19 mouse cellular contexts compared by ENCODE assay signal in genomic region chr10:122842014-122842413, GRCm38 (mm10).
DNase-seq lines count a peak whose midpoint lies in the region; ATAC-seq and TF ChIP-seq lines count a peak whose summit lies in the region.
"Had no signal": no experiment of that assay in that cellular context is flagged by ENCODE, and none has a peak within 500 bp of the region (broad histone marks: within the 10 kb centered on the region; RNA-seq: fewer than 3 reads in every experiment).

No protein-coding gene starts in this region.

- peak overlapping the region; percentile 84 for H3K27ac ChIP-seq in gastrocnemius, adult 2 months
- H3K27ac ChIP-seq: embryonic facial prominence, embryonic 13.5 days; hindbrain, embryonic 12.5 days; stomach, postnatal 0 days had no signal

- TF ChIP-seq CTCF in gastrocnemius, adult 2 months (IDR thresholded peaks at IDR 0.05): no peak

- intact Hi-C loops in gastrocnemius, adult 2 months (cut with DNase I): no loop called here
- intact Hi-C loops in gastrocnemius, postnatal 14 days (cut with DNase I; ENCODE audit: low total_unique reads): no loop called here

- ATAC-seq in cerebellum, adult (ENCODE audit: insufficient number of reproducible peaks, low FRiP score, low TSS enrichment): peak; percentile 86
- ATAC-seq: forebrain, embryonic 14.5 days; inflammation-experienced regulatory T-cells, adult 6 months had no signal

- DNase-seq in gastrocnemius, adult 2 months: peak; percentile 71
- no peak for DNase-seq in gastrocnemius, postnatal 10 days
- DNase-seq in cerebellum, adult 9-10 months: peak; percentile 97
- DNase-seq in gastrocnemius, postnatal 14 days: peak; percentile 26
- no peak for DNase-seq in layer of hippocampus, adult 9-11 months
- DNase-seq in c-Kit-positive CD71-positive TER-119-positive erythroid progenitor cells, embryonic 14.5 days (ENCODE audit: low spot score): no peak
- DNase-seq in kidney, adult 18-20 months: no peak
- DNase-seq: adrenal gland, postnatal 14 days; kidney, adult 8-10 months; kidney, postnatal 14 days; lung, adult 2 months; midbrain, embryonic 14.5 days had no signal

- peak overlapping the region; percentile 61 for H3K4me3 ChIP-seq in gastrocnemius, adult 2 months
- H3K4me3 ChIP-seq: embryonic facial prominence, embryonic 13.5 days; hindbrain, embryonic 12.5 days; megakaryocyte, embryonic 14.5 days had no signal

Comparison
In these comparisons a context has a peak if more than half of its experiments do, and no peak if none do; other contexts are left out.
1. DNase-seq: peak in gastrocnemius, adult 2 months (single experiment), cerebellum, adult 9-10 months (single experiment) and gastrocnemius, postnatal 14 days (single experiment); none in gastrocnemius, postnatal 10 days (single experiment), layer of hippocampus, adult 9-11 months (single experiment), c-Kit-positive CD71-positive TER-119-positive erythroid progenitor cells, embryonic 14.5 days (single experiment) and kidney, adult 18-20 months (single experiment).